Mouse (Mus musculus) heart, postnatal 0 days (tissue): ENCODE data around the gene Eps8. TPM values are rescaled to one million over a fixed set of nuclear protein-coding genes. Genes with fewer than 3 reads are reported as not detected.

Experiments
- ATAC-seq: fragments of 200-750 bp; cut with Nextera tagmentation; 2 replicates; pipeline ENCODE4 v1.8.0; 2017; ENCODE audit warnings: low read depth, moderate number of reproducible peaks, moderate library complexity; ENCODE audit not compliant: insufficient read depth
- DNase-seq: peaks from one replicate; pipeline ENCODE4 v3.0.0-alpha.2; 2016; ENCODE audit warnings: low spot score
- H3K27ac ChIP-seq: fragments of 300-500 bp; sonication (generic); 2 replicates; pipeline ENCODE4 v1.5.1; 2014; ENCODE audit warnings: low read depth, mild to moderate bottlenecking
- H3K27me3 ChIP-seq: fragments of 300-500 bp; sonication (generic); 2 replicates; pipeline ENCODE4 v1.6.1; 2014; ENCODE audit warnings: low read length, mixed read lengths; ENCODE audit not compliant: control insufficient read depth, insufficient read depth
- H3K36me3 ChIP-seq: fragments of 300-500 bp; sonication (generic); replicated peaks from 2 replicates; pipeline ENCODE4 v1.6.1; 2014; ENCODE audit warnings: low read length, mixed read lengths; ENCODE audit not compliant: control insufficient read depth, insufficient read depth
- H3K4me1 ChIP-seq: fragments of 300-500 bp; sonication (generic); 2 replicates; pipeline ENCODE4 v1.6.1; 2014; ENCODE audit warnings: antibody characterized with exemption; ENCODE audit not compliant: control insufficient read depth, insufficient read depth
- H3K4me2 ChIP-seq: fragments of 300-500 bp; sonication (generic); 2 replicates; pipeline ENCODE4 v1.6.1; 2014; ENCODE audit warnings: low read depth, mild to moderate bottlenecking, low read length, moderate library complexity
- H3K4me3 ChIP-seq: fragments of 300-500 bp; sonication (generic); 2 replicates; pipeline ENCODE4 v1.5.1; 2014; ENCODE audit warnings: low read depth, low read length
- H3K9ac ChIP-seq: fragments of 300-500 bp; sonication (generic); replicated peaks from 2 replicates; pipeline ENCODE4 v1.6.1; 2014; ENCODE audit warnings: low read depth, low read length, mixed read lengths
- H3K9me3 ChIP-seq: fragments of 300-500 bp; sonication (generic); replicated peaks from 2 replicates; pipeline ENCODE4 v1.6.1; 2016; ENCODE audit warnings: low read length; ENCODE audit not compliant: control insufficient read depth
- CTCF ChIP-seq: IDR thresholded peaks from 2 replicates; pipeline ENCODE4 v1.5.1; 2016; ENCODE audit warnings: antibody characterized with exemption, control low read depth, low read depth
- EP300 ChIP-seq: IDR thresholded peaks from 2 replicates; pipeline ENCODE4 v1.6.1; 2016; ENCODE audit warnings: antibody characterized with exemption, low read depth
- WGBS: fragments of 180-500 bp; shearing (Covaris S2); extraction: QIAGEN DNeasy Blood & Tissue Kit; methylation state at CpG from one replicate; pipeline ENCODE4 v1.1.7; 2014; 5-methylcytosine and 5-hydroxymethylcytosine counted together
- polyA plus RNA-seq: library from polyadenylated mRNA; unstranded; fragments of >200 nt; fragmentation: Nextera tagmentation; extraction: Ambion mirVana; gene quantifications from 2 replicates; pipeline ENCODE4 v1.2.1, GENCODE M21; 2015
- total RNA-seq: library from RNA; depleted of rRNA; stranded (reverse); fragments of >200 nt; gene quantifications from 2 replicates; pipeline ENCODE4 v1.2.3, GENCODE M21; 2014; ENCODE audit warnings: low replicate concordance

The Eps8 gene
- total and polyA plus RNA-seq, 2 experiments from 2014 or later, result 15.1 to 24.4 TPM

- 47% methylated on average over 12 of the region's 12 CpGs for WGBS
- TF ChIP-seq EP300, result no peak
- no peak for TF ChIP-seq CTCF
- peaks cover 10% of the 10 kb centered on the region for H3K4me1 ChIP-seq
- no peak overlapping the region for H3K4me3 ChIP-seq
- no peaks in the 10 kb centered on the region for H3K27me3 ChIP-seq
- no peaks in the 10 kb centered on the region for H3K36me3 ChIP-seq
- DNase-seq (no peak), ATAC-seq (no peak)
- H3K27ac ChIP-seq, result 0 out of 2 replicates have a peak overlapping the region, but pooled peaks have one; percentile 11
- H3K4me2 ChIP-seq, result no peak overlapping the region
- H3K9me3 ChIP-seq, result no peaks in the 10 kb centered on the region
- H3K9ac ChIP-seq, result no peak overlapping the region
Observed at GRCm38 (mm10) chr6:137576670-137577371, 77.9 kb downstream of the Eps8 start.

- Histone ChIP-seq H3K4me2 (no peak overlapping the region), H3K4me3 (no peak overlapping the region), H3K9ac (no peak overlapping the region), H3K9me3 (no peaks in the 10 kb centered on the region), H3K4me1 (peaks cover 10% of the 10 kb centered on the region), H3K27ac (no peak overlapping the region), H3K36me3 (no peaks in the 10 kb centered on the region), H3K27me3 (no peaks in the 10 kb centered on the region)
- TF ChIP-seq CTCF (no peak), EP300 (no peak)
- 91% methylated on average over 4 of the region's 4 CpGs for WGBS
- DNase-seq (no peak), ATAC-seq (no peak)
Observed at GRCm38 (mm10) chr6:137576091-137576490, 78.6 kb downstream of the Eps8 start.

GRCm38 (mm10) chr6:137573897-137574296 is 80.8 kb downstream of the Eps8 start:
- whole genome bisulfite sequencing, result 61% methylated on average over 7 of the region's 7 CpGs

GRCm38 (mm10) chr6:137570718-137571131 is 84.0 kb downstream of the Eps8 start:
- Histone ChIP-seq H3K9ac (no peak overlapping the region), H3K9me3 (no peaks in the 10 kb centered on the region), H3K4me1 (0 out of 2 replicates have a peak, but pooled peaks cover 4% of the 10 kb centered on the region), H3K4me2 (no peak overlapping the region), H3K27ac (no peak overlapping the region), H3K36me3 (no peaks in the 10 kb centered on the region), H3K4me3 (no peak overlapping the region), H3K27me3 (no peaks in the 10 kb centered on the region)
- ATAC-seq (no peak), DNase-seq (no peak)
- TF ChIP-seq CTCF (no peak), EP300 (no peak)
- 74% methylated on average over 9 of the region's 9 CpGs for WGBS

More at GRCm38 (mm10) chr6:137573897-137574296, 80.8 kb downstream of the Eps8 start:
- ATAC-seq (no peak), DNase-seq (no peak)
- no peak overlapping the region for H3K4me2 ChIP-seq
- H3K9ac ChIP-seq, result no peak overlapping the region
- no peak overlapping the region for H3K4me3 ChIP-seq
- peaks cover 14% of the 10 kb centered on the region for H3K4me1 ChIP-seq
- TF ChIP-seq CTCF, result no peak
- no peak for TF ChIP-seq EP300
- H3K27me3 ChIP-seq, result no peaks in the 10 kb centered on the region
- no peaks in the 10 kb centered on the region for H3K9me3 ChIP-seq
- H3K27ac ChIP-seq, result no peak overlapping the region
- no peaks in the 10 kb centered on the region for H3K36me3 ChIP-seq

GRCm38 (mm10) chr6:137570019-137570418 is 84.7 kb downstream of the Eps8 start:
- no peak for ATAC-seq
- 81% methylated on average over 5 of the region's 5 CpGs for WGBS
- H3K9ac ChIP-seq, result no peak overlapping the region

GRCm38 (mm10) chr6:137569071-137569470 is 85.6 kb downstream of the Eps8 start:
- no peak overlapping the region for H3K9ac ChIP-seq
- DNase-seq, result no peak
- no peaks in the 10 kb centered on the region for H3K9me3 ChIP-seq
- no peaks in the 10 kb centered on the region for H3K27me3 ChIP-seq
- TF ChIP-seq EP300 (no peak), CTCF (no peak)
- H3K4me1 ChIP-seq, result 0 out of 2 replicates have a peak, but pooled peaks cover 4% of the 10 kb centered on the region
- no peak overlapping the region for H3K27ac ChIP-seq
- no peak overlapping the region for H3K4me2 ChIP-seq
- no peak for ATAC-seq
- 54% methylated on average over 6 of the region's 6 CpGs for WGBS
- H3K36me3 ChIP-seq, result no peaks in the 10 kb centered on the region
- no peak overlapping the region for H3K4me3 ChIP-seq

More at GRCm38 (mm10) chr6:137570019-137570418, 84.7 kb downstream of the Eps8 start:
- H3K4me3 ChIP-seq, result no peak overlapping the region
- no peaks in the 10 kb centered on the region for H3K36me3 ChIP-seq
- DNase-seq, result no peak
- no peak overlapping the region for H3K27ac ChIP-seq
- H3K4me1 ChIP-seq, result 0 out of 2 replicates have a peak, but pooled peaks cover 4% of the 10 kb centered on the region
- no peaks in the 10 kb centered on the region for H3K27me3 ChIP-seq
- H3K4me2 ChIP-seq, result no peak overlapping the region
- H3K9me3 ChIP-seq, result no peaks in the 10 kb centered on the region
- TF ChIP-seq EP300, result no peak
- no peak for TF ChIP-seq CTCF
